Mouse (Mus musculus): ENCODE results near the gene Agbl1.
A peak's percentile ranks its signal among the peaks of the same experiment; 100 is the strongest.

The Agbl1 gene

DNA sequence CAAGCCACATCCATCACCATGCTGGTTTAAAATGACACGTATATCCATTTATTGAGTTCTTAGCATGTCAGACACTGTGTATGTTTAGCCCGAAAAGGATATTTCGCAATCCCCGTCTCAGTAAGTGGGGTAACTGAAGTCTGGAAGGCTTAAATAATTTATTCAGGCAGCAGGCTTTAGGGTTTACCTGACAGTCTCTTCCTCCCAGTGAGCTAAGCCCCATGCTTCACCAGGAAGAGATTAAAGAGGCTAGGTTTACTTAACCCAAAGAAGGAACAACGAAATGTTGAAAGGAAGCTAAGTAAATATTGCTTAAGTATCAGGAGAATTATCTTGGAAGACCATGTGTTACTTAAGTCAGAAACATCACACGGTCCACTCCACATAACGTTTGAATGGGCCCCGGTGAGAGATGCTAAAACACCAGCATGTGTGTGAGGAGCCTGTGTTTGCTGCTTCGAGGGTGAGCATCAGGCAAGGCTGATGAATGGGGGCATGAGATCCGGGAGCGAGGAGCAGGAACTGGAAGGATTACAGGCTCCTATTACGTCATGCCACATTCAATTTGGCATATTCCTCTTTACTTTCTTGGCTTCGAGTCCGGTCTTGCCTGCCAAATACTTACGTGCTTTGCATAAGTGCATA lies 162.7 kb downstream of the Agbl1 start:
- DNase-seq (ENCODE audit: low read depth, low spot score) = peak; percentile 14

- peak; percentile 50 for DNase-seq (ENCODE audit: low read depth, low spot score)
Observed at GRCm38 (mm10) chr7:76392941-76393817, 163.5 kb downstream of the Agbl1 start.

GRCm38 (mm10) chr7:76407930-76408557 lies 178.4 kb downstream of the Agbl1 start:
- no peak for DNase-seq (ENCODE audit: low read depth, low spot score)

DNA sequence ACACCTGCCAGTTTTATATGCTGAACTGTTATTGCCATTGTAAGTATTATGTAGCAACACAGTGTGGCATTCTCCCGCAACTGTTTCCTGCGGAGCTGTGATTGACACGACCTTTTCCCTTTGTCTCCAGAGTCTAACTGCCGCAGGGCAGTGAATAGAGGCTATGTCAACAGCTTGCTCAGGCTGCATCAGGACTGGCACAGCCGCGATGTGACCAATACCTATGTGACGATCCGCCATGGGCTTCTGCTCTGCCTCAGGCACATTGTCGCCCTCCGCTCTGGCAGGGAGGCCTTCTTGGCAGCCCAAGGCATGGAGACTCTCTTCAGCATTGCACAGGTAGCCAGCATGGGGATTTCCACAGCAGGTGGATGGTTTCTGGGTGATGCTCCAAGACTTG lies 179.3 kb downstream of the Agbl1 start:
- no peak for DNase-seq (ENCODE audit: low read depth, low spot score)

- DNase-seq (ENCODE audit: low read depth, low spot score) = no peak
Observed at GRCm38 (mm10) chr7:76410403-76411180, 180.9 kb downstream of the Agbl1 start.

DNA sequence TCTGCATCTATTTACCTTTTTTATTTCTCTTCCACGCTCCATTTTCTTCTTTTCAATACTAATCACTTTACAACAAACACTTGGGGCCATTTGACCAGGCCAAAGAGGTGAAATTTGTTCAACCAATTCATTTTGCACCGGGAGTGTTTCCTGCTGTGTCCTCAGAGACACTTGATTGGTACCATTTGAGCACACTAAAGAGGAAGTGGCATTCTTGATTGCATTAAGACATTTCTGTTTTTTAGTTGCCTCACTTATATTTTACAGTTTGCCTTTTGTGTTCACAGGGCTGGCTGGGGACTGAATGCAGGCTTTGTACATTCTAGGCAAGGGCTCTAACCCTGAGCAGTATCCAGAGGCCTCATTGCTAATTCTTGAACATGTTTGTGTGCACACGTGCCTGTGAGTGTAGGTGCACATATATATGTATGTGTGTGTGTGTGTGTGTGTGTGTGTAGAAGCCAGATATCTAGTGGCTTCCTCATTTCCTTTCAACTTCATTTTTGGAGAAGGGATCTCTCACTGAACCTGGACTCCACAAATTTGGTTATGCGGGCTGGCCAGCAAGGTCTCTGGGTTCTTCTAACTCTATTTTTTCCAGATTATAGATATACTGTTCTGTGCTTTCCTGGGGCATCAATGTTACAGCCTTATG lies 182.4 kb downstream of the Agbl1 start:
- no peak for DNase-seq (ENCODE audit: low read depth, low spot score)

DNA sequence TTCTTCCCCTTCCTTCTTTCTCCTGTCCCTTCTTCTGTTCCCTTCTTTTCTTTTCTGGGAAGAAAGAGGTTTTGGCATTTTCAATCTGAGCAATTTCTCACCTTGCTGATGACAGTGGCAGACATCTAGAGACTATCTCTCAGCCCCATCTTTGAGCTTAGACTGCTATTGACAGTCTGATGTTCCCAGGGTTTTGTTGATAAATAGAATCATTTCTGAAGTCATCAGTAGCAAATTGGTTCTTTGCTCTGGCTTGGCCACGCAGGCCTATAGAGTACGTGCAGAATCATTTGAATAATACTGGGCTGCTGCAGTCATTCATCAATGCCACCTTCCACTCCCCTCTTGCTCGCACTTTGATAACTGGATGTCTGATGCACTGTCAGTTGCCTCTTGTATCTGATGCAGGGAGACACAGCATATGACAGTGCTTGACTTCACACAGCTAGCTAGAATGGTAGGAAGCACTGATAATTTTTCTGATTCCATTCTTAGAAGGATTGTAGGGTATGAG lies 186.5 kb downstream of the Agbl1 start:
- no peak for DNase-seq (ENCODE audit: low read depth, low spot score)

- no peak for DNase-seq (ENCODE audit: low read depth, low spot score)
Observed at GRCm38 (mm10) chr7:76438581-76438980, 208.9 kb downstream of the Agbl1 start.

DNA sequence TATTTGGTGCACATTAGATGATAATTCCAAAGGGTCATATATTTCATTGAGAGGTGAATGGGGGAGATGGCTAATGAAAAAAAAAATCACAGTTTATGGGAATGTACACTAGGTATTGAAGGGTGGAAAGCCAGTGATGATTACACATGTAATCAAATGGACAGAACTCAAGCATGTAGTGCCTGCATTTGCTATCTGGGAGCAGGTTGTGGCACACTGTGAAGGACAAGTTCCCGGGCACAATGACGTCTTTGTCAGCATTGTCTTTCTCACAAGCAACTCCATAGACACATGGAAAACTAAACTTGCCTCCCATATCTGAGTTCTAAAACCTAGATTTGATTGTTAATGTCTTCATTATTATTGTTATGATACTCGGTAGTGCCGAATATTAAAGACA lies 209.3 kb downstream of the Agbl1 start:
- DNase-seq (ENCODE audit: low read depth, low spot score) = no peak

DNA sequence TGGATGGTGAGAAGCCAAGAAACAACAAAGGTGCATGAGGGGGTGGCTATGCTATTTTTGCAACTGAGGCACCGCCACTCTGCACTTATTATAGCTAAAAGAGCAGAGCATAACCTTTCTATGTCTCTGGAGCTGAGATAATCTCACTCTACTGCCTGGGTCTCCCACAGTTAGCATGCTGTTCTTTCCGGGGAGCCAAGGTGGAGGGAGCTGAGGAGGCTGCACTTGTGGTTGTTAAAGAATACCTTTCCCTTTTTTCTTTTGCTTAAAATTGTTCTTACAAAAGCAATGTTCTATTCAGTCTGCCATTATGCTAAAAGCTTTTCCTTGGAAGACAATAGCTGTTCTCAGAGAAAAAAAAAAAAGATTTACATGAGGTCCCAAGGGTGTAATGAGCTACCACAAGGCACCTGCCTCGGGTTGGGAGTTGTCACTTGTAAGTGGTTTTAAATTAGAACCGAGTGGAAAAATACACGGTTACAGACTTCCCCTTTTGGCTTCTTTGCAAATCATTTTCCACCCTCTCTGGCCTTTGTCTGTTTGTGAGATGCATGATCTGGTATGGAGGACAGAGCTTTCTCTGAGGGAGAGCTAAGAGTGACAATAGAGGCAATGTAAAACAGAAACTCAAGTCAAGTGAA lies 232.8 kb downstream of the Agbl1 start:
- no peak for DNase-seq (ENCODE audit: low read depth, low spot score)

- DNase-seq (ENCODE audit: low read depth, low spot score) = no peak
Observed at GRCm38 (mm10) chr7:76466427-76466826, 236.7 kb downstream of the Agbl1 start.

- DNase-seq (ENCODE audit: low read depth, low spot score) = no peak
Observed at GRCm38 (mm10) chr7:76474233-76474632, 244.5 kb downstream of the Agbl1 start.

GRCm38 (mm10) chr7:76485546-76485945 lies 255.9 kb downstream of the Agbl1 start:
- no peak for DNase-seq (ENCODE audit: low read depth, low spot score)

DNA sequence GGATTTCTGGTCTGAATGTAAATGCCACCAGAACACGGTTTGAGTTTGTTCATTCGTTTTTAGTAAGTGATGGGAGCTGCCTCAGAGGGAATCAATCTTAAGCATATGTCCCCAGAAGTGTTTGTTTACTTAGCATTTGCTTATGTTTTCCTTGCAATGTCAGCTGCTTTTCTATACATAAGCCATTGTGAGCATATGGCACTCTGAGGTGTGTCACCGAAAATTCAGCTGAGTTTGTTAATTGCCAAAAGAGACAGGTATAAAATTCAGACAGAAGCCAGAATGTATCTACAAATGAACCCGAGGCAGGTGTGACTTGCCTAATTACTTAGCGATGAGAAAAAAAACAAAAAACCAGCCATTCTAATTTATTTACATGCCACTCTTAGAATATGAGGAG lies 257.8 kb downstream of the Agbl1 start:
- DNase-seq (ENCODE audit: low read depth, low spot score) = no peak

DNA sequence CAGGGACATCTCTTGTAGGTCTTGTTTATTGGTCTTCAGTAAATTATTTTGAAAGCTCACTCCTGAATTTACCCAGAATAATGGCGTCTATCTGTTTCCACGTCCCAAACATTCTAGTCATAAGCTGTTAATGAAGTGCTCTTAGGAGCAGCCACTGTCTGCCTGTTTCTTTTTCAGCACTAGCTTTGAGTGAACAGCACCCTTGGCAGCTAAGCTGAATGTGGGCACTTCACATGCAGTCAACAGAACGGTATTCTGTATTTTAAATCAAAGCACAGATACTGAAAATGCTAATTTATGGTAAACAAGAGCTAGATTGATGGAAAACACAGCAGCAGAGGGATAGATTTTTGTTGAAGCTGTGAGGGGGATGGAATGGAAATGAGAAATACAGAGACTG lies 294.6 kb downstream of the Agbl1 start:
- DNase-seq (ENCODE audit: low read depth, low spot score) = peak; percentile 30

DNA sequence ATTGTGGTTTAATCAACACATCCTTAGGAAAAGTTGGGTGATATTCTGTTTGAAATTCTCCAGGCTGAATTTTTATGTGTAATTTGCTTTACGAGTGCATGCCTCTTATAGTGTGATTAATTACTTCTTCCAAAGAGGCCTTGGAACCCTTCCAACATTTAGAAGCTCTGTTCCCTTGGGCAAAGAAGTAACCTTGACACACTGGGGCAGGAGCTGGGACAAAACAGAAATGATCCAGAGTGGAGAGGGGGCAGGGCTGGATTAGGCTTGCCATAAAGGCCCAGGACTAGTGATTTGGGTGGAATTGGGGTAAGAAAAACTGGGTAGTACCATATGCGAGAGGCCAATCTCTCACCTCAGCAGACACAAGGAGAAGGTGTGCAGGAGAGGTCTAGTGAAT lies 316.8 kb downstream of the Agbl1 start:
- no peak for DNase-seq (ENCODE audit: low read depth, low spot score)

GRCm38 (mm10) chr7:76547313-76547712 lies 317.6 kb downstream of the Agbl1 start:
- DNase-seq (ENCODE audit: low read depth, low spot score) = no peak

DNA sequence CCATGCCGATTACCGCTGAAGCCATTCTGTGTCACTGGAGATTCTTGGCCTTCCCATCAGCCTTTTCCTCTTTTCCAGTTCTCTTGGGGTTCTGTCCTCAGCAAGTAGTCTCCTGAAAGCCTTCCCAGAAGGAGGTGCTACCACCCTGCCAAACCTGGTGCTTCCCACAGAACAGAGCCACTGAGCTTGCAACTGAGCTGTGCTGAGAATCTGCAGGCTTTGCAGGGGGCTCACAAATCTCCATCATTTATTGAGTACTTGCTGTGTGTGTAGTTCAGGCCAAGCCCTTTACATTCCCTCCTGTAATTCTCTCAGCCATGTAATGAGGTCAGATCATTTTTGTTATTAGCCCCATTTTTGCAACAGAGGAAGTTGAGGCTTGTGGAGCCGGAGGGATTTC lies 322.2 kb downstream of the Agbl1 start:
- DNase-seq (ENCODE audit: low read depth, low spot score) = no peak

GRCm38 (mm10) chr7:76560564-76561258 lies 331.0 kb downstream of the Agbl1 start:
- DNase-seq (ENCODE audit: low read depth, low spot score) = no peak

GRCm38 (mm10) chr7:76562506-76562905 lies 332.8 kb downstream of the Agbl1 start:
- DNase-seq (ENCODE audit: low read depth, low spot score) = no peak

All from embryo, embryonic 11.5 days (tissue).